Mouse (Mus musculus) neural tube, embryonic 12.5 days (tissue): ENCODE data around the gene Tcaf3. TPM values are rescaled to one million over a fixed set of nuclear protein-coding genes. Genes with fewer than 3 reads are reported as not detected.

Source experiments
- ATAC-seq: fragments of 200-750 bp; cut with Nextera tagmentation; 2 replicates; pipeline ENCODE4 v1.8.0; 2017; ENCODE audit warnings: low read depth, mild to moderate bottlenecking, moderate TSS enrichment, moderate library complexity; ENCODE audit not compliant: low FRiP score
- H3K27ac ChIP-seq: fragments of 300-500 bp; sonication (generic); 2 replicates; pipeline ENCODE4 v1.5.1; 2016
- H3K27me3 ChIP-seq: fragments of 300-500 bp; sonication (generic); replicated peaks from 2 replicates; pipeline ENCODE4 v1.6.1; 2016; ENCODE audit warnings: mild to moderate bottlenecking
- H3K36me3 ChIP-seq: fragments of 300-500 bp; sonication (generic); 2 replicates; pipeline ENCODE4 v1.6.1; 2016; ENCODE audit warnings: mild to moderate bottlenecking
- H3K4me1 ChIP-seq: fragments of 300-500 bp; sonication (generic); 2 replicates; pipeline ENCODE4 v1.6.1; 2016
- H3K4me2 ChIP-seq: fragments of 300-500 bp; sonication (generic); replicated peaks from 2 replicates; pipeline ENCODE4 v1.6.1; 2016; ENCODE audit warnings: mild to moderate bottlenecking
- H3K4me3 ChIP-seq: fragments of 300-500 bp; sonication (generic); 2 replicates; pipeline ENCODE4 v1.5.1; 2016
- H3K9ac ChIP-seq: fragments of 300-500 bp; sonication (generic); 2 replicates; pipeline ENCODE4 v1.6.1; 2016; ENCODE audit warnings: mild to moderate bottlenecking
- H3K9me3 ChIP-seq: fragments of 300-500 bp; sonication (generic); 2 replicates; pipeline ENCODE4 v1.6.1; 2016; ENCODE audit warnings: mild to moderate bottlenecking
- WGBS: fragments of 180-500 bp; shearing (Covaris S2); methylation state at CpG from one replicate; pipeline ENCODE4 v1.1.7; 2016; 5-methylcytosine and 5-hydroxymethylcytosine counted together
- polyA plus RNA-seq: library from polyadenylated mRNA; unstranded; fragments of >200 nt; fragmentation: Nextera tagmentation; extraction: Ambion mirVana; gene quantifications from 2 replicates; pipeline ENCODE4 v1.2.1, GENCODE M21; 2016

Tcaf3 gene
- polyA plus RNA-seq, 1 experiment from 2014 or later: not detected

DNA sequence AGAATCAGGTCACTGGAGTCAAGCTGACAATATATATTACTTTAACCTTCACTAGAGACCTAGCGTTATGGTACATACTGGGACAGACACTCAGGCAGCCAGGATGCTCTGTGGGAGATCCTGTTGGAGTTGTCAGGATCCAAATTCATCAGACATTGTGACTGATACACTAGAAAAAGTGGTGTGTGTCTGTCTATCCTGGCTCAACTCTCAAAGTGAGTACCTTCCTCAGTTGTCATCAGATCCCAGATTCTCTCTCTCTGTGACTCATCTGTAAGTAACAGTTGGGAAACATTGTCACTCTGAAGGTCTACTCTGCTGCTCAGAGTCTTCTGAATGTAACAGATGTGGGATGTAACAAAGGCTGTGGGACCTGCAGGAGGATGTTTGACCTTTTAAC lies 57.8 kb downstream of the Tcaf3 start:
- Histone ChIP-seq H3K27me3 (no peaks in the 10 kb centered on the region), H3K9ac (no peak overlapping the region), H3K36me3 (no peaks in the 10 kb centered on the region), H3K4me2 (no peak overlapping the region), H3K27ac (no peak overlapping the region), H3K4me1 (no peaks in the 10 kb centered on the region), H3K4me3 (no peak overlapping the region), H3K9me3 (no peaks in the 10 kb centered on the region)
- no peak for ATAC-seq
- WGBS: 85% methylated on average over 1 of the region's 1 CpGs

Other genes with a start within 250 kb of the Tcaf3 start
- 71.4 and 77.5 TPM in 2 replicates for gene Zyx, start 248.1 kb downstream of the Tcaf3 start, polyA plus RNA-seq
- 0.96 and 1.3 TPM in 2 replicates for gene Epha1, start 224.4 kb downstream of the Tcaf3 start, polyA plus RNA-seq
- gene Tas2r143, start 197.5 kb downstream of the Tcaf3 start, polyA plus RNA-seq: not detected in 2 replicates
- gene Tas2r135, start 192.3 kb downstream of the Tcaf3 start, polyA plus RNA-seq: not detected in 2 replicates
- gene Tas2r126, start 163.2 kb downstream of the Tcaf3 start, polyA plus RNA-seq: not detected in 2 replicates
- not detected in 2 replicates for gene Olfr458, start 132.5 kb downstream of the Tcaf3 start, polyA plus RNA-seq
- gene Olfr457, start 121.4 kb downstream of the Tcaf3 start, polyA plus RNA-seq: not detected in 2 replicates
- gene Olfr456, start 110.5 kb downstream of the Tcaf3 start, polyA plus RNA-seq: not detected in 2 replicates
- not detected in 2 replicates for gene Olfr455, start 50.1 kb downstream of the Tcaf3 start, polyA plus RNA-seq
- 3.5 and 4.5 TPM in 2 replicates for gene Tcaf2, start 47.6 kb upstream of the Tcaf3 start, polyA plus RNA-seq
- gene Tcaf1, start 112.4 kb upstream of the Tcaf3 start, polyA plus RNA-seq: 182 and 184 TPM in 2 replicates
- gene Olfr453, start 141.7 kb upstream of the Tcaf3 start, polyA plus RNA-seq: not detected in 2 replicates
- not detected in 2 replicates for gene Olfr38, start 158.7 kb upstream of the Tcaf3 start, polyA plus RNA-seq
- gene Olfr452, start 187.4 kb upstream of the Tcaf3 start, polyA plus RNA-seq: not detected in 2 replicates
- gene Olfr450, start 214.2 kb upstream of the Tcaf3 start, polyA plus RNA-seq: not detected in 2 replicates
- not detected in 2 replicates for gene Olfr449, start 236.7 kb upstream of the Tcaf3 start, polyA plus RNA-seq